Mouse (Mus musculus): Measurements from ENCODE around the gene Exd2. TPM values are rescaled to one million over a fixed set of nuclear protein-coding genes. Genes with fewer than 3 reads are reported as not detected.

Gene Exd2
- polyA plus RNA-seq (2012; rRNA removed) (3.7 and 4.2 TPM in 2 replicates), polyA plus RNA-seq (2014; fragmentation: Nextera tagmentation; extraction: Ambion mirVana) (5.1 and 5.5 TPM in 2 replicates)

DNA sequence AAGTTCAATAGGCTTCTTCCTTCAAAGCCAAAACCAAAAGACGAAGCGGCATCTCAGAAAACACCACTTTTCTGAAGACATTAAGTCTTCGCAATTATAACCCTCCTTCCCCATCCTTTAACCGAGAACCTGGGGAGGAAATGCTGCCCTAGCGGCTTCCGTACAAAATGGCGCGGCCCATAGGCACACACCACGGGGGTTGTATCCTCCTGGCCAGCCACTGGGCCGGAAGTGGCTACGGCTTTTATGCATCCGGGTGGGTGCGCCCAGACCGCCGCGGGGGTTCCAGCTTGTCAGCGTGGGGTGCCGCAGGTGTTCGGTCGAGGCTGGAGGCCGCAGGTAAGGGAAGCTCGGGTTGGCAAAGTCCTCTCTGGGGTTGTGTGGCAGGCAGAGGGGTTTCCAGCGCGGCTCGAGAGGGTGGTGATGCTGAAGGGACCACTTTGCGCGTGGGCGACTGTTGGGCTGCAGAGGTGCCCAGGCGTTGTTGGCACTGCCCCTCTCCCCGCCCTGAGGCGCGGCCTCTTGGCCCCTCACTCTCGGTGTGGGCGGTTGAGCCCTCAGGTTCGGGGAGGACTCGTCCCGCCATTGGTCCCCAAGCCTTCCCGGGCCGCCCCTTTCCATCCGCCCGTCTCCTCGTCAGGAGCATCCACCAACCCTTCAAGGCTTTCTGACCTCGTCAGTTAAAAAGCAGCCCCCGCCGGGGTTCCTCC is at the start of gene Exd2:
Gene Exd2, plus strand, starts transcription at position 154 of the 710 bp plus-strand sequence.
- Histone ChIP-seq H3K27me3 (ENCODE audit: control insufficient read depth, insufficient read depth, low read length) (no peaks in the 10 kb centered on the region), H3K9me3 (ENCODE audit: control insufficient read depth, low read length) (no peaks in the 10 kb centered on the region), H3K36me3 (replicated peaks; ENCODE audit: control insufficient read depth, insufficient read depth, low read depth) (no peaks in the 10 kb centered on the region), H3K4me3 (ENCODE audit: insufficient read depth in 1 of 2, low read depth in 2 of 2, low read length in 2 of 2) (peak within 1 kb of the TSS; percentile 89 to 90), H3K9ac (replicated peaks) (peak within 1 kb of the TSS; percentile 77), H3K4me1 (replicated peaks; ENCODE audit: control insufficient read depth in 2 of 2, insufficient read depth in 2 of 2, low read length in 1 of 2) (peaks cover 0 to 3% of the 10 kb centered on the region in 2 experiments; a peak in 2 of 4 replicates), H3K4me2 (ENCODE audit: low read depth) (peak within 1 kb of the TSS; percentile 83), H3K27ac (peak within 1 kb of the TSS; percentile 41)
- WGBS (ENCODE audit: insufficient replicate concordance) = under 1% methylated on average over 45 of the region's 45 CpGs
- ATAC-seq (ENCODE audit: insufficient read depth) (peak; percentile 95), DNase-seq (ENCODE audit: low read depth in 3 of 3, low spot score in 3 of 3) (peak; percentile 72 to 78 (median 75))
- TF ChIP-seq CTCF (IDR thresholded peaks at IDR 0.05; ENCODE audit: low read depth) (no peak; the same call in 1 of the 2 replicates), EP300 (IDR thresholded peaks at IDR 0.05; ENCODE audit: low read depth) (no peak)

DNA sequence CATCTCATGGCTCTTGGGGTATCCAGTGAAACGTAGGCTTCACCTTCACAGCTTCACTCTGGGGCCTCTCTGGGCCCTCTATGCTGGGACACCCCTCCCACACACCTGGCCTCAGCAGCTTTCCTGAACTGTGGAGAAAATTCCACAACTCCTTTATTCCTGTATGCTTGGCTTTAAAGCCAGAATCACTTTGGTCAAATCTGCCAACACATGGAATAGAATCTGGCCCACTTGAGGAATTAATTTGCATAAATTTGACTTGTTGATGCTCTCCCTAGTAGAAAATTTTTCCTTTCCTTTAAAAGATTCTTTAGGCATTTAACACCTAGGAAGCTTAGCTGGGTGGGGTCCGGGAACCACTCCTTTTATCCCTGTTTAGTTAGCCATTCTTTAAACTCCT is 47.8 kb upstream of the Exd2 start:
- no peak for ATAC-seq (ENCODE audit: insufficient read depth)
- WGBS (ENCODE audit: insufficient replicate concordance) = 75% methylated on average over 2 of the region's 2 CpGs

DNA sequence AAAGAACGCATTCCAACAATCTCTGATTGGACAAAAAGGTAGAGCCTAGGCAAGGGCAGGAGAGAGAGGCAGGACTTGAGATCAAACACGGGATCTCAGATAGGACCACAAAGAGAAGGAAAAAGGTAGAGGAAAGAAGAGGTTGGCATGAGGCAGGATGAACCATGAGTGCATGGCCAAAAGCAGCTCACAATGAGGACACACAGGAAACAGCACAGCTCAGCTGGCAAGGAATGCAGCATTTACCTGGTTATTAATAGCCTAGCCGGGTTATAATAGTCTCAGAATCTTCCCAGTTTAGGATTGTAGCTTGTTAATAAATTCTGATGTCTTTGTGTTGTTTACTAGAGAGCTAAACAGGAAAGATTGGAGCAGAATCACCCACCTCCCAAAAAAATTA is 35.2 kb upstream of the Exd2 start:
- H3K9ac ChIP-seq (replicated peaks) = no peak overlapping the region
- no peak overlapping the region for H3K4me2 ChIP-seq (ENCODE audit: low read depth)
- H3K4me1 ChIP-seq (replicated peaks; ENCODE audit: control insufficient read depth in 2 of 2, insufficient read depth in 2 of 2, low read length in 1 of 2) = no peaks in the 10 kb centered on the region
- no peak overlapping the region for H3K27ac ChIP-seq
- TF ChIP-seq EP300 (IDR thresholded peaks at IDR 0.05; ENCODE audit: low read depth) (no peak), CTCF (IDR thresholded peaks at IDR 0.05; ENCODE audit: low read depth) (no peak)
- H3K9me3 ChIP-seq (ENCODE audit: control insufficient read depth, low read length) = no peaks in the 10 kb centered on the region
- H3K4me3 ChIP-seq (ENCODE audit: insufficient read depth in 1 of 2, low read depth in 2 of 2, low read length in 2 of 2) = no peak overlapping the region
- H3K36me3 ChIP-seq (replicated peaks; ENCODE audit: control insufficient read depth, insufficient read depth, low read depth) = no peaks in the 10 kb centered on the region
- DNase-seq (ENCODE audit: low read depth in 3 of 3, low spot score in 3 of 3) (no peak), ATAC-seq (ENCODE audit: insufficient read depth) (no peak)
- no peaks in the 10 kb centered on the region for H3K27me3 ChIP-seq (ENCODE audit: control insufficient read depth, insufficient read depth, low read length)
- WGBS (ENCODE audit: insufficient replicate concordance) = 57% methylated on average over 3 of the region's 3 CpGs

More for the DNA sequence above, 47.8 kb upstream of the Exd2 start:
- Histone ChIP-seq H3K4me1 (replicated peaks; ENCODE audit: control insufficient read depth in 2 of 2, insufficient read depth in 2 of 2, low read length in 1 of 2) (no peaks in the 10 kb centered on the region), H3K36me3 (replicated peaks; ENCODE audit: control insufficient read depth, insufficient read depth, low read depth) (no peaks in the 10 kb centered on the region; the same call in 1 of the 2 replicates), H3K4me3 (ENCODE audit: insufficient read depth in 1 of 2, low read depth in 2 of 2, low read length in 2 of 2) (no peak overlapping the region), H3K9ac (replicated peaks) (no peak overlapping the region), H3K27ac (no peak overlapping the region), H3K27me3 (ENCODE audit: control insufficient read depth, insufficient read depth, low read length) (no peaks in the 10 kb centered on the region), H3K4me2 (ENCODE audit: low read depth) (no peak overlapping the region), H3K9me3 (ENCODE audit: control insufficient read depth, low read length) (no peaks in the 10 kb centered on the region)
- no peak for DNase-seq (ENCODE audit: low read depth in 3 of 3, low spot score in 3 of 3)
- TF ChIP-seq EP300 (IDR thresholded peaks at IDR 0.05; ENCODE audit: low read depth) (no peak), CTCF (IDR thresholded peaks at IDR 0.05; ENCODE audit: low read depth) (no peak)

DNA sequence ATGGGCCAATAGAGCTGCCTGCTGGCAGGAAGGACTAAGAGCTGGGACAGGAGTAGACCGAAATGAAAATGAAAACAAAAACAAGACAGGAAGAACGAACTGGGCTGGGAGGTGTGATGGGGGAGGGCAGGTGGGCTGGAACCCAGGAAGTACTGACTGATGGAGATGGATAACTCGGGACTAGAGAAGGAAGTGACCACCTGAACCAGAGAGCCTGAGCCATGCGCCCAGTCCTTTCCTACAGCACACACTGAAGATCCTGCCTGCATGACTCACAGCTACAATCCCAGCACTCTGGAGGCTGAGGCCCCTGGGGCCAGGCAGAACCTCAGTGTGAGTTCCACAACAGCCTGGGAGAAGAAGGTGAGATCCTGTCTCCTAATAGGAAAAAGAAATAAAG is 29.6 kb upstream of the Exd2 start:
- Histone ChIP-seq H3K9me3 (ENCODE audit: control insufficient read depth, low read length) (no peaks in the 10 kb centered on the region), H3K9ac (replicated peaks) (no peak overlapping the region), H3K4me3 (ENCODE audit: insufficient read depth in 1 of 2, low read depth in 2 of 2, low read length in 2 of 2) (no peak overlapping the region), H3K27ac (no peak overlapping the region), H3K4me1 (replicated peaks; ENCODE audit: control insufficient read depth in 2 of 2, insufficient read depth in 2 of 2, low read length in 1 of 2) (peaks cover 0 to 3% of the 10 kb centered on the region in 2 experiments; a peak in 2 of 4 replicates), H3K36me3 (replicated peaks; ENCODE audit: control insufficient read depth, insufficient read depth, low read depth) (no peaks in the 10 kb centered on the region), H3K4me2 (ENCODE audit: low read depth) (no peak overlapping the region), H3K27me3 (ENCODE audit: control insufficient read depth, insufficient read depth, low read length) (no peaks in the 10 kb centered on the region)
- no peak for DNase-seq (ENCODE audit: low read depth in 3 of 3, low spot score in 3 of 3)
- no peak for ATAC-seq (ENCODE audit: insufficient read depth)
- WGBS (ENCODE audit: insufficient replicate concordance) = 63% methylated on average over 4 of the region's 4 CpGs
- TF ChIP-seq EP300 (IDR thresholded peaks at IDR 0.05; ENCODE audit: low read depth) = no peak
- TF ChIP-seq CTCF (IDR thresholded peaks at IDR 0.05; ENCODE audit: low read depth) = no peak

DNA sequence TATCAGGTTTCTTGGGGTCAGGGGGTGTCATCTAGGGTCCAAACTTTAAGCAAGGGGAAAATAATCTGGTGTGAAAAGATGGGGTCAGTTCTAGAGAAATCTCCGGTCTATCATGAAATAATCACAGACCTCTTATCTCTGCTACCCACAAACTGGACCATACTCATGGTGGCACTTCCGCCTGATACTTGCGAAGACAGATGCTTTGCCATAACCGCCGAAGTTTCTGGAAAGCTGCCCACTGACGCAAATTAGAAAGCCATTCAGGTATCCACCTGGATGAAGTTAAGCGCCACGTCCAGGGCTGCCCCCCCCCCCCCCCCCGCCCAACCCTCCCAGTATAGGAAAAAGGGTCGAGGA is 28.3 kb upstream of the Exd2 start:
- H3K9me3 ChIP-seq (ENCODE audit: control insufficient read depth, low read length) = no peaks in the 10 kb centered on the region
- no peak for TF ChIP-seq EP300 (IDR thresholded peaks at IDR 0.05; ENCODE audit: low read depth)
- TF ChIP-seq CTCF (IDR thresholded peaks at IDR 0.05; ENCODE audit: low read depth) = no peak
- ATAC-seq (ENCODE audit: insufficient read depth) (no peak), DNase-seq (ENCODE audit: low read depth in 3 of 3, low spot score in 3 of 3) (peak in 1 of 3 experiments; percentile 13)
- H3K27ac ChIP-seq = no peak overlapping the region
- H3K36me3 ChIP-seq (replicated peaks; ENCODE audit: control insufficient read depth, insufficient read depth, low read depth) = no peaks in the 10 kb centered on the region
- H3K4me3 ChIP-seq (ENCODE audit: insufficient read depth in 1 of 2, low read depth in 2 of 2, low read length in 2 of 2) = peak overlapping the region; percentile 73 to 93
- H3K4me1 ChIP-seq (replicated peaks; ENCODE audit: control insufficient read depth in 2 of 2, insufficient read depth in 2 of 2, low read length in 1 of 2) = peaks cover 0 to 3% of the 10 kb centered on the region in 2 experiments; a peak in 2 of 4 replicates
- H3K9ac ChIP-seq (replicated peaks) = peak overlapping the region; percentile 87
- WGBS (ENCODE audit: insufficient replicate concordance) = 5% methylated on average over 7 of the region's 10 CpGs
- H3K27me3 ChIP-seq (ENCODE audit: control insufficient read depth, insufficient read depth, low read length) = no peaks in the 10 kb centered on the region
- peak overlapping the region; percentile 95 for H3K4me2 ChIP-seq (ENCODE audit: low read depth)
